Mouse (Mus musculus) mouse embryonic stem cell (cell line): ENCODE measurements around the gene Dner.

Experiments used
- in situ Hi-C, 2 experiments: fragments of 300-500 bp; cut with MboI; formaldehyde crosslinking; loops; 1 replicate in 1 of 2; 3 replicates in 1 of 2; pipeline ENCODE4 v1.14.3; 2019 to 2020; ENCODE audit warnings: low sequenced_read_pairs in 2 of 2, low pct_unique_long_range_greater_than_20kb in 1 of 2, mixed read lengths in 1 of 2; ENCODE audit not compliant: unreplicated experiment in 1 of 2

Gene Dner

DNA sequence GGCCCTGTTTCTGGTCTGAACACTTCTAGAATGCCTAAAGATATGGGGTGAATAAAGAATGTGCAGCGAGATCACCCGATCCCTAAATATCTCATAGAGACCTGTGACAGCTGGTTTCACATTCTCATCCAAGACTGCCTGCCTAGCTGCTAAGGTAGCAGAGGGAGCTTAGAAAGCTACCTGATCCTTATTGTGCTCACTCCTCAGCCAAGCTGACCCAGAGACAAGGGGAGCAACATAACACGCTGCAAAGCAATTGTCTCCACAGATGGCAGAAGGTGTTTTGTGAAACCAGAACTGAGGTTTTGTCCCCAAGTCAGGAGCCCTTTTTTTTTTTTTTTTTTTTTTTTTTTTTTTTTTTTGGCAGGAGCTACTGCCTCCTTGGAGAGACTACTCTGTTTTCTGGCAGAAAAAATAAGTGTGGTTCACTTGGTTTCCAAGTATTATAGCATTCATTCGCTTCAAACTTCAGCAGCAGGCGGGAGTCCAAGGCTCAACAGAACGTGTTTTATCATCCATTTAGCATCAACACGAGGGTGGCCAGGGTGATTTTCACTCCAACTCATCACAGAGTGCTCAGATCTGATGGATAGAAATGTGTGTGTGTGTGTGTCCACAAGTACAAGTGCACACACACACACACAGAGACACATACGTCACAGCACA is 309.4 kb downstream of the Dner start:
- in situ Hi-C loops, result no loop called here

DNA sequence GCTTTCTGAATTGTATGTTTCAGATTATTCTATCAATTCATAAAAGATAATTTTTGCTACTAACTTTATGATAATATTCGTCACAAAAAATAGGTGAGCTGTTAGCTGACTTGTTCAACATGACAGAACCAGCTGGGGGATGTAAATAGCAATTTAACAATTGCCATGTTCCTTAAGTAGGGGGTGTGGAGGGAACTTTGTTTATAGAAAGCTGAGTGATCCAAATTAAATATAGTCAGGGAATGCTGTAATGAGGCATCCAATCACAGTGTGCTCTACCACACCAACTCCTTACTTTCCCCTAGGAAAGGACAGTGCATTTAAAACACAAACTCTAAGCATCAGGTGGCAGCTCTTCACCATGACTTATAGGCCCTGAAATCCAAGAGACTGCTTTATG is 313.3 kb downstream of the Dner start:
- in situ Hi-C loops, result no loop called here

- in situ Hi-C loops, result no loop called here
Measured at GRCm38 (mm10) chr1:84382064-84382463, 314.0 kb downstream of the Dner start.

GRCm38 (mm10) chr1:84380895-84381294 is 315.1 kb downstream of the Dner start:
- in situ Hi-C loops, result no loop called here

DNA sequence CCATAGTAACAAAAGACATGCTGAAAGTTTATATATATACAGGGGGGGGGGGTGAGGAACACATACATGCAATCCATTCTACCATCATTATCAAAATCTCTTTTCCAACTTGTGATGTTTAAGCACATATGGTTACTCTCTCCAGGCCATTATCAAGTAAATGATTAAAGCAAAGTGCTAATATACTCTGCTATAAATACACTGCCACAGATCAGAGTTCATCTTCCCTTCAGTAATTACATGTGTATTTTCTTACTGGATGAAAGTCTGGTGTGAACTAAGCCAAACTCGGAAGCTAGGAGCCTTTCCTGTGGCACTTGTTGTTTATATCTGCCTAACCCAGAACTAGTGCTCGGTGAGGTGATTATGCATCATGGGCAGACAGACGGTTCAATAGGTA is 328.3 kb downstream of the Dner start:
- in situ Hi-C loops, result no loop called here

DNA sequence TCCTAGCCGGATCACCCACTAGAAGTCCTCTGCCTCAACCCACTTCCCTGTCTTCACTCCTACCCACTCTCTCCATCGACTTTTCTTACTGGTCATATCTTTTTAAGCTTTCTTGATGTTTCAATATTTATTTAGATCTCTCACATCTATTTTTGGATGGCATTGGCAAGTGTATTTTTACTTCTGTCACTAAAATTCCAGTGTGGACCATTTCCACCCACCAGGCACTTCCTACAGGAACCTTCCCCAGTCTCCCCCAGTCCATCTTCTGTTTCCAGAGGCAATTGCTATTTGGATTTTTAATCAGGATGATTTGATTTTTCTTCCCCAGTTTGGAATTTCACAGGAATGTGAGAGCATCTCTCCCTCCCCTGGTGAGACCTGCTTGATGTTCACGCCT is 329.5 kb downstream of the Dner start:
- in situ Hi-C loops, result no loop called here

DNA sequence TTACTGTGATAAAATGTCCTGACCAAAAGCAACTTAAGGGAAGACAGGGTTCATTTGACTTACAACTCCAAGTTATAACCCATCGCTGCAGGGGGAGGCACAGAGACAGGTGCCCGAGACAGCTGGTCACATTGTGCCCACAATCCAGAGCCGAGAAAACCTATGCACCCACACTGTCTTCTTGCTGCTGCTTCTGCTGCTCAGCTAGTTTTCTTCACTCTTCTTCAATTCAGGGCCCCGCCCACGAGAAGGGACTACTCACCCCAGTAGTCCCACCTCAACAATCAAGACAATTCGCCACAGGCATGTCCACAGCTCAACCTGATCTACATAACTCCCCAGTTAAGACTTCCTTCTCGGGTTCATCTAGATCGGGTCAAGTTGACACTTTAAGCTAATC is 332.1 kb downstream of the Dner start, which contains the start of gene Pid1:
TSS of gene Pid1 (minus strand) at position 214 of the 400 bp plus-strand sequence.
- in situ Hi-C loops, result no loop called here

GRCm38 (mm10) chr1:84362709-84363617 is 333.1 kb downstream of the Dner start:
- in situ Hi-C loops, result no loop called here

- in situ Hi-C loops, result no loop called here
Measured at GRCm38 (mm10) chr1:84362209-84362608, 333.8 kb downstream of the Dner start.

GRCm38 (mm10) chr1:84361389-84361788 is 334.6 kb downstream of the Dner start:
- in situ Hi-C loops, result no loop called here

DNA sequence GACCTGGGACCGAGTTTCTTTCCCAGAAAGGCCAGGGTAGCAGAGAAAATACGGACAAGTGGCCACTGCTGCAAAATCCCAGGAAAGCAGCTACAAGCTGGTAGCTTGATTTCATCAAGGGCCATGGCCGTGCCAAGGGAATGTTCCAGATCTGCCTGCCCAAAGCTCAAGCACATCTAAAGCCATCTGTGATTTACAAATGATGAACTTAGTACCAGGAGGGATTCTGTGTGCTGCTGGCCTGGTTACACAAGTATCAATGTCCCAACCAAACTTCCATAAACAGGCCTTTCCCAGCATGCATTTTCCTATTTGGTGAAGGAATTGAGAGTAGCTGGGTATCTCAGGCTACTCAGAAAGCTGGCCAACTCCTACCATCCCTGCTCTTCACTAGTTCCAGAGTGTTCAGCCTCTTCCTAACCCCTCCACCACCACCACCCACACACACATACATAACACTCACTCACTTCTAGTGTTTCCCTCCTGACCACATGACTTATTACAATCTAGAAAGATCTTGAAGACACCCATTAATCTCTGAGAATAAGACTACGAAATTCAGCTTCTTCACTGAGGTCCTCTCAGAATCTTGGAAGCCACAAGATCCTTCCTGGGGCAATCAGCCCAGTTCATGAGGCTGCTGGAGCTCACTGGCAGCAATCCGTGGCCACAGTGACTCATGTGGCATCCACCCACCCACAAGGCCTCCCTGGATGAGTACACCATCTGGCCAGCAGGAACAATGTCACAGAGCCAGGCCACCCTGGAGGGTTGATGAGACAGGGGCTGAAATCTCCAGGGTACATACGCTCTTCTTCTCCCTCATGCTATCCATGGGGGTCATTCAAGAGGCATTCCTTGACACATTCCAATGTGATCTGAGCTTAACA is 336.2 kb downstream of the Dner start:
- in situ Hi-C loops, result no loop called here

DNA sequence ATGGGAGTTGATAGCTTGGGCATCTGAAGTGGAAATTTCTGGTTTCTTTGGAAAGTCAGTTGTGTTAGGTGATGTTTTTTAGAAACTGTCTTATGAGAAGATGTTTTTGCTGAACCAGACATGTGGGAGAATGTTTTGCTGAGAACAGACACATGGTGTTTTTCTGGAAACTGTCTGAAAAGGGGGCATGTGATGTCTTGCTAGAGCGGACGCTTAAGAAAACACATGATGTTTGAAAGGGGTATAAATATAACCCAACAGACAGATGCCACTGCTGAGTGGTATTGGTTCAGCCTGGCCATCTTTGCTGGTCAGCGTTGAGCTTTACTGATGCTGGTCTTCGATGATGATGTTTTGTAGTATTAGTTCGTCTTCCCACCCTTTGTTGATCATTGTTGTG is 338.8 kb downstream of the Dner start:
- in situ Hi-C loops, result no loop called here

- in situ Hi-C loops, result no loop called here
Measured at GRCm38 (mm10) chr1:84350262-84350661, 345.8 kb downstream of the Dner start.

DNA sequence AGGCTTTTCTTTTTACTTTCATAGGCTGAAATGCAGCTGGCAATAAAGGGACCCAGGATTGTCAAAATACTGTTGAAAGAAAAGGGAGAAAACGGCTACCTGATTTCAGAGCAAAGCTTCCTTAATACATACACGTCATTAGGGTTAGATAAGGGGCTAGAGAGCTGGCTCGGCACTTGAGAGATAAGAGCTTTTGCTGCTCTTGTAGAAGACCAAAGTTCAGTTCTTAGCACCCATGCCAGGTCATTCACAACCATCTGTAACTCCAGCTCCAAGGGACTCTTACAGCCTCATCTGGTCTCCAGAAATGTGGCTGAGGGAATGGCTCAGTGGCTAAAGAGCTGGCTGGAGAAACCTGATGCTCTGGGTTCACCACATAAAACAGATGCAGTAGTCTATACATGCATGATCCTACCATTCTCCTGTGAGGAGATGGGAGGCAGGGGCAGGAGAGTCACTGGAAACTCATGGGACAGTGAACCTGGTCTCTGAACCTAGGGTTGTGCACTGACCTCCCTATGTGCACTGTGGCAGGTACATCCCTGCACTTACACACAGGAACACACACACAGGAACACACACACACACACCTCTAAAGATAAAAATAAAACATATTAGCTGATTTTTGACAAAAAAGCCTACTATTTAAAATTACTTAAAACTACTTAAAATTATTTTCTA is 348.1 kb downstream of the Dner start:
- in situ Hi-C loops, result loop anchor here in 1 of 2 experiments (25.0 kb wide), 1 partner anchor 539 kb away; no protein-coding TSS in a partner anchor

GRCm38 (mm10) chr1:84332797-84333196 is 363.2 kb downstream of the Dner start:
- in situ Hi-C loops, result loop anchor here in 1 of 2 experiments (25.0 kb wide), 1 partner anchor 555 kb away; no protein-coding TSS in a partner anchor

GRCm38 (mm10) chr1:84331861-84332260 is 364.2 kb downstream of the Dner start:
- in situ Hi-C loops, result loop anchor here in 1 of 2 experiments (25.0 kb wide), 1 partner anchor 555 kb away; no protein-coding TSS in a partner anchor

GRCm38 (mm10) chr1:84325309-84325708 is 370.7 kb downstream of the Dner start:
- in situ Hi-C loops, result loop anchor here in 1 of 2 experiments (25.0 kb wide), 1 partner anchor 562 kb away; no protein-coding TSS in a partner anchor

DNA sequence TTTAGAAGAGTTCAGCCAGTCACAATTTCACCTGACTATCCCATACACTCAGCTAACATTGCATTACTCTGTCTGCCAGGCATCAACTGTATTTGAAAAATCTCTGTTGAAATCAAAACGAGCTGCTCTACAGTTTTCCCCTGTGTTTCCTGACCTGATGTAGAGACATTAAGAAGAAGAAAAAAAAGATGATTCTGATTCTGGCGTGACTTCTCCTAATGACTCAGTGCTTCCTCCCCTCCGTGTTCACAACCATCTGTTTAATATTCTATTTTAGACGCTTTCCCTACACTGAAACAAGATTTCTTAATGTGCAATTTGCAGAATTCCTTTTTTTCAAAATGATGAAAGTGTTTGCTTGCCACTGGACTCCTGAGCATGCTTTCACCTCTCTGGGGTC is 374.7 kb downstream of the Dner start:
- in situ Hi-C loops, result no loop called here
